Mouse (Mus musculus) WW6 (cell line): ENCODE data around the gene Tiam1.

Experiments
- DNase-seq: peaks from one replicate; pipeline ENCODE4 v3.0.0-alpha.2; 2013; ENCODE audit warnings: low read depth, low spot score

Tiam1 gene

GRCm38 (mm10) chr16:90051051-90051450 is 92.5 kb downstream of the Tiam1 start:
- no peak for DNase-seq

GRCm38 (mm10) chr16:90047841-90048240 is 95.7 kb downstream of the Tiam1 start:
- no peak for DNase-seq

- no peak for DNase-seq
These were observed 96.9 kb downstream of the Tiam1 start for GRCm38 (mm10) chr16:90046494-90047158.

- DNase-seq = no peak
These were observed 98.0 kb downstream of the Tiam1 start for GRCm38 (mm10) chr16:90045611-90046010.

- no peak for DNase-seq
These were observed 99.4 kb downstream of the Tiam1 start for GRCm38 (mm10) chr16:90044004-90044754.

GRCm38 (mm10) chr16:90042874-90043273 is 100.7 kb downstream of the Tiam1 start:
- DNase-seq = no peak

- DNase-seq = no peak
These were observed 101.2 kb downstream of the Tiam1 start for GRCm38 (mm10) chr16:90042386-90042785.

GRCm38 (mm10) chr16:90040771-90041364 is 102.7 kb downstream of the Tiam1 start:
- no peak for DNase-seq

GRCm38 (mm10) chr16:90035595-90036110 is 107.9 kb downstream of the Tiam1 start:
- DNase-seq = no peak

- DNase-seq = no peak
These were observed 113.2 kb downstream of the Tiam1 start for GRCm38 (mm10) chr16:90030355-90030754.

- no peak for DNase-seq
These were observed 115.7 kb downstream of the Tiam1 start for GRCm38 (mm10) chr16:90027886-90028285.

GRCm38 (mm10) chr16:90025526-90026172 is 117.9 kb downstream of the Tiam1 start:
- DNase-seq = no peak

GRCm38 (mm10) chr16:90023665-90024010 is 119.9 kb downstream of the Tiam1 start:
- DNase-seq = no peak

GRCm38 (mm10) chr16:90022932-90023664 is 120.5 kb downstream of the Tiam1 start:
- no peak for DNase-seq

- DNase-seq = no peak
These were observed 127.5 kb downstream of the Tiam1 start for GRCm38 (mm10) chr16:90016046-90016445.

GRCm38 (mm10) chr16:90014596-90014995 is 129.0 kb downstream of the Tiam1 start:
- no peak for DNase-seq

GRCm38 (mm10) chr16:90011521-90012181 is 131.9 kb downstream of the Tiam1 start:
- no peak for DNase-seq

GRCm38 (mm10) chr16:90008504-90008903 is 135.1 kb downstream of the Tiam1 start:
- DNase-seq = no peak

- no peak for DNase-seq
These were observed 136.1 kb downstream of the Tiam1 start for GRCm38 (mm10) chr16:90007391-90007977.

- no peak for DNase-seq
These were observed 140.0 kb downstream of the Tiam1 start for GRCm38 (mm10) chr16:90003556-90003955.
